Mouse (Mus musculus): Measurements from ENCODE around the gene Fbxo48. TPM values are rescaled to one million over a fixed set of nuclear protein-coding genes. Genes with fewer than 3 reads are reported as not detected.

Fbxo48 gene
- polyA plus RNA-seq (2016; fragmentation: Nextera tagmentation; extraction: Ambion mirVana) = 1.3 and 2.0 TPM in 2 replicates

DNA sequence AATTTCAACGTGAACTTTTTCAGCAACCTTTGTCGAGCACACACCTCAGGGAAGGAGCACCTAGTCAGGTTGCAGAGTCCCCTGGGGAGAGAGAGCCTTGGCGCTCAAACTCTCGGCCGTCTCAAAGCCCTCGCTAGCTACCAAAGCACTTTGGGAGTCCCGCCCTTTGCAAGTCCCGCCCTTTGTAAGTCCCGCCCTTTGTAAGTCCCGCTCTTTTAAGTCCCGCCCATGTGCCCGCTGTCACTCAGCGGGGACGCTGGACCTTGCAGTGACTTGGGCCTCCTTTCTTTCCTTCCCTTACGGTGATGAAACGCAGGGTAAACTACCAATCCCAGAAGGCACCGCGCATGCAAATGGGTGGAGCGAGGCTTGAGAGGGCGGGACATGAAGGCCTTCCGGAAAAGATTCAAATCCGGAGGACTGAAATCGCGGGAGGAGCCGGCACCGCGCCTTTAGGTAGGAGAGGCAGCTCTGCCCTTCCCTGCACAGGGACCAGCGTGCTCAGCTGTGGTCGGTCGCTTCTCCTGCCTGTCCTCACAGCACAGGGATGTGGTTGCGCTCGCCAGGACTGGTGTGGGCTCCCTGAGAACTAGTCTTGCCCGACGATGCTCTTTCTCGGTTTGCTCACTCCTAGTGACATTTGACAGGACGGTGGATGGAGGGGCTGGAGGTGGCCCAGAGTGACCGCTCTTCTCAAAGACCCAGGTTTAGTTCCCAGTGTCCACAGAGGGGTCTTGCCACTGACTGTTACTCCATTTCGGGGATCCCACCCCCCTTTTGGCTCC lies at the start of gene Fbxo48:
Fbxo48 (plus strand) TSS at position 400 of the 785 bp plus-strand sequence.
- H3K9ac ChIP-seq (replicated peaks) = peak within 1 kb of the TSS; percentile 67
- H3K36me3 ChIP-seq = no peaks in the 10 kb centered on the region
- H3K27ac ChIP-seq (replicated peaks) = 0 out of 2 replicates have a peak within 1 kb of the TSS, but pooled peaks have one; percentile 36
- H3K27me3 ChIP-seq = no peaks in the 10 kb centered on the region
- ATAC-seq (ENCODE audit: low FRiP score, low read depth) = peak; percentile 100
- under 1% methylated on average over 38 of the region's 38 CpGs for whole genome bisulfite sequencing
- no peaks in the 10 kb centered on the region for H3K9me3 ChIP-seq
- H3K4me3 ChIP-seq = peak within 1 kb of the TSS; percentile 69
- peak within 1 kb of the TSS; percentile 91 for H3K4me2 ChIP-seq (replicated peaks)
- peaks cover 13% of the 10 kb centered on the region; the same call in 1 of the 2 replicates for H3K4me1 ChIP-seq

DNA sequence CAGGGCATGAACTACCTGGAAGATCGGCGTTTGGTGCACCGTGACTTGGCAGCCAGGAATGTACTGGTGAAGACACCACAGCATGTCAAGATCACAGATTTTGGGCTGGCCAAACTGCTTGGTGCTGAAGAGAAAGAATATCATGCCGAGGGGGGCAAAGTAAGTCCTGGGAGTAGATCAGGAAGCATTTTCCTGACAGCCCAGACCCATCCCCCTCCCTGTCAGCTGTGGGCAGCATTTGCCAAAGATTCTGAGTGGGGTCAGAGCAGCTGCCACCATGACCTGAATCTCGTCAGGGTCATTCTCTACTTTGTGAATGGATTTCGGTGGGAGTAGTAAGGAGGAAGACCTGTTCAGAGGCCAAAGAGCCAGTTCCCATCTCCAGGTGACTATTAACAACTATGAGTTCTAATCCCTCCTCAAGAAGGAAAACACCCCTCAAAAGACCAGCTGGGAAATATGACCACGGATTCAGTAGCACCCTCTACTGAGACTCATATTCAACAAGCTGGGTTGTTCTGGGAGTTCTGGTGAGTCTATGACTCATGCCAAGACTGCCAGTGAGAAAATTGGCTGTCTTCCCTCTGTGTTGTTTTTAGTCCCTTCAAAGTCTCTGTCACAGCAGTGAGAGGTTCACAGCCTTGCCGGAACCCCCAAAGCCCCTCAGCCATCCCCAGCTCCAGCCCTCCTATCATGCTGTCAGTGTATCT lies 46.7 kb upstream of the Fbxo48 start:
- no peaks in the 10 kb centered on the region for H3K27me3 ChIP-seq
- ATAC-seq (ENCODE audit: low FRiP score, low read depth) = no peak

GRCm38 (mm10) chr11:16905012-16905332 lies 46.2 kb upstream of the Fbxo48 start:
- no peak overlapping the region for H3K27ac ChIP-seq (replicated peaks)
- WGBS = 82% methylated on average over 3 of the region's 3 CpGs
- no peaks in the 10 kb centered on the region for H3K27me3 ChIP-seq
- H3K4me3 ChIP-seq = no peak overlapping the region
- H3K36me3 ChIP-seq = no peaks in the 10 kb centered on the region
- ATAC-seq (ENCODE audit: low FRiP score, low read depth) = no peak
- H3K4me1 ChIP-seq = no peaks in the 10 kb centered on the region
- no peaks in the 10 kb centered on the region for H3K9me3 ChIP-seq
- H3K4me2 ChIP-seq (replicated peaks) = no peak overlapping the region
- no peak overlapping the region for H3K9ac ChIP-seq (replicated peaks)

More for the DNA sequence above, 46.7 kb upstream of the Fbxo48 start:
- Histone ChIP-seq H3K4me1 (no peaks in the 10 kb centered on the region), H3K4me3 (no peak overlapping the region), H3K4me2 (replicated peaks) (no peak overlapping the region), H3K27ac (replicated peaks) (no peak overlapping the region), H3K36me3 (no peaks in the 10 kb centered on the region), H3K9me3 (no peaks in the 10 kb centered on the region), H3K9ac (replicated peaks) (no peak overlapping the region)
- WGBS = 85% methylated on average over 8 of the region's 8 CpGs

- ATAC-seq (ENCODE audit: low FRiP score, low read depth) = no peak
- no peak overlapping the region for H3K27ac ChIP-seq (replicated peaks)
- H3K4me3 ChIP-seq = no peak overlapping the region
- 91% methylated on average over 2 of the region's 2 CpGs for WGBS
- H3K9ac ChIP-seq (replicated peaks) = no peak overlapping the region
- no peaks in the 10 kb centered on the region for H3K9me3 ChIP-seq
- H3K4me1 ChIP-seq = no peaks in the 10 kb centered on the region
- H3K4me2 ChIP-seq (replicated peaks) = no peak overlapping the region
- H3K27me3 ChIP-seq = no peaks in the 10 kb centered on the region
- H3K36me3 ChIP-seq = no peaks in the 10 kb centered on the region
These were observed 44.6 kb upstream of the Fbxo48 start for GRCm38 (mm10) chr11:16906530-16906929.

DNA sequence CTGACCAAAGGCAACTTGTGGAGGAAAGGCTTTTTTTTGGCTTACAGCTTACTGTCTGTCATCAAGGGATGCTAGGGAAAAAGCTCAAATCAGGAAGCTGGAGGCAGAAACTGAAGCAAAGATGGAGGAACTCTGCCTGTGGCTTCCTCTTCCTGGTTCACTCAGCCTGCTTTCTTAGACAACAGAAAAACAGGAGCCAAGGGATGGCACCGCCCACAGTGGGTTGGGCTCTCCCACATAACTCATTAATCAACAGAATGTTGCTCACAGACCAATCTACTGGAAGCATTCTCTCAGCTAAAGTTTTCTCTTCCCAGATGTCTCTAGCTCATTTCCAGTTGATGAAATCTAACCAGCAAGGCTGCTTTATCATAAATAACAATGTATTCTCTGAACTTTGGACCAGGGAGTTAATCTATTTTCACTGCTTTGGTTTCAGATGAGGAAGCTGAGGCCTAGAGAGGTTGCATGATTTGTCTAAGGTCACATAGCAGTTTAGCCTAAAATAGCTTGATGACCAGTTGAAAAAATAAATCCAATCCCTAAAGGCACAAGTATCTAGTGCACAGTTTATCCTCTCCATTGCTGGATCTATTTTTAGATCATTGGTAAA lies 43.6 kb upstream of the Fbxo48 start:
- Histone ChIP-seq H3K9me3 (no peaks in the 10 kb centered on the region), H3K9ac (replicated peaks) (no peak overlapping the region), H3K4me1 (no peaks in the 10 kb centered on the region), H3K4me2 (replicated peaks) (no peak overlapping the region), H3K27me3 (no peaks in the 10 kb centered on the region), H3K4me3 (no peak overlapping the region), H3K27ac (replicated peaks) (no peak overlapping the region), H3K36me3 (no peaks in the 10 kb centered on the region)
- no peak for ATAC-seq (ENCODE audit: low FRiP score, low read depth)
- 86% methylated on average over 1 of the region's 1 CpGs for WGBS

DNA sequence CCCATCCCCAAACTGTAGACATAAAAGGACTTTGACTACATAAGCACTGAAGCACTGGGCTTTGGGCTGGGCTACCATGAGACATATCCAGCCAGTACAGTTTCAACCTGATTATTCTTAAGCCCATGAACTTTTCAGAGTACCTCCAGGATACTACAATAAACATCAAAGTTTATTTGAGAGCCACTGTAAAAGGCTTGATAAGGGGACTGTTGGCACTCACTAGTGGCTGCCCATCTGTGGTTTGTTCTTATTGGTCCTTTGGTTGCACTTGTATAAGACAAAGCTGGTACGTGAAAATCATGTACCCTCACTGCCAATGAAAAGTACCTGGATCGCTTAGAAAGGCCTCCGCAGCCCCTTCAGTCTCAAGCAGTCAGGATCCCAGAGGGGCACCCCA lies 36.4 kb upstream of the Fbxo48 start:
- H3K4me1 ChIP-seq = peaks cover 3% of the 10 kb centered on the region; the same call in 1 of the 2 replicates
- no peaks in the 10 kb centered on the region for H3K27me3 ChIP-seq
- no peak overlapping the region for H3K27ac ChIP-seq (replicated peaks)
- 69% methylated on average over 3 of the region's 3 CpGs for WGBS
- H3K9ac ChIP-seq (replicated peaks) = no peak overlapping the region
- H3K36me3 ChIP-seq = no peaks in the 10 kb centered on the region
- no peak overlapping the region for H3K4me3 ChIP-seq
- no peak overlapping the region for H3K4me2 ChIP-seq (replicated peaks)
- ATAC-seq (ENCODE audit: low FRiP score, low read depth) = no peak
- no peaks in the 10 kb centered on the region for H3K9me3 ChIP-seq

GRCm38 (mm10) chr11:16915850-16916249 lies 35.3 kb upstream of the Fbxo48 start:
- ATAC-seq (ENCODE audit: low FRiP score, low read depth) = no peak
- 64% methylated on average over 5 of the region's 5 CpGs for WGBS
- Histone ChIP-seq H3K27ac (replicated peaks) (no peak overlapping the region), H3K9me3 (no peaks in the 10 kb centered on the region), H3K9ac (replicated peaks) (no peak overlapping the region), H3K4me1 (peaks cover 3% of the 10 kb centered on the region; the same call in 1 of the 2 replicates), H3K4me3 (no peak overlapping the region), H3K27me3 (no peaks in the 10 kb centered on the region), H3K36me3 (no peaks in the 10 kb centered on the region), H3K4me2 (replicated peaks) (no peak overlapping the region)

- H3K27me3 ChIP-seq = no peaks in the 10 kb centered on the region
- H3K4me1 ChIP-seq = peaks cover 3% of the 10 kb centered on the region; the same call in 1 of the 2 replicates
- H3K9me3 ChIP-seq = no peaks in the 10 kb centered on the region
- ATAC-seq (ENCODE audit: low FRiP score, low read depth) = no peak
- WGBS = 98% methylated on average over 2 of the region's 2 CpGs
- no peak overlapping the region for H3K4me2 ChIP-seq (replicated peaks)
- H3K27ac ChIP-seq (replicated peaks) = no peak overlapping the region
- no peak overlapping the region for H3K4me3 ChIP-seq
- H3K9ac ChIP-seq (replicated peaks) = no peak overlapping the region
- H3K36me3 ChIP-seq = no peaks in the 10 kb centered on the region
These were observed 33.7 kb upstream of the Fbxo48 start for GRCm38 (mm10) chr11:16917512-16917911.

- Histone ChIP-seq H3K27me3 (no peaks in the 10 kb centered on the region), H3K36me3 (no peaks in the 10 kb centered on the region), H3K9ac (replicated peaks) (no peak overlapping the region), H3K4me1 (no peaks in the 10 kb centered on the region), H3K27ac (replicated peaks) (no peak overlapping the region), H3K9me3 (no peaks in the 10 kb centered on the region), H3K4me3 (no peak overlapping the region), H3K4me2 (replicated peaks) (no peak overlapping the region)
- WGBS = 92% methylated on average over 3 of the region's 3 CpGs
- ATAC-seq (ENCODE audit: low FRiP score, low read depth) = no peak
These were observed 19.0 kb upstream of the Fbxo48 start for GRCm38 (mm10) chr11:16932159-16932558.

DNA sequence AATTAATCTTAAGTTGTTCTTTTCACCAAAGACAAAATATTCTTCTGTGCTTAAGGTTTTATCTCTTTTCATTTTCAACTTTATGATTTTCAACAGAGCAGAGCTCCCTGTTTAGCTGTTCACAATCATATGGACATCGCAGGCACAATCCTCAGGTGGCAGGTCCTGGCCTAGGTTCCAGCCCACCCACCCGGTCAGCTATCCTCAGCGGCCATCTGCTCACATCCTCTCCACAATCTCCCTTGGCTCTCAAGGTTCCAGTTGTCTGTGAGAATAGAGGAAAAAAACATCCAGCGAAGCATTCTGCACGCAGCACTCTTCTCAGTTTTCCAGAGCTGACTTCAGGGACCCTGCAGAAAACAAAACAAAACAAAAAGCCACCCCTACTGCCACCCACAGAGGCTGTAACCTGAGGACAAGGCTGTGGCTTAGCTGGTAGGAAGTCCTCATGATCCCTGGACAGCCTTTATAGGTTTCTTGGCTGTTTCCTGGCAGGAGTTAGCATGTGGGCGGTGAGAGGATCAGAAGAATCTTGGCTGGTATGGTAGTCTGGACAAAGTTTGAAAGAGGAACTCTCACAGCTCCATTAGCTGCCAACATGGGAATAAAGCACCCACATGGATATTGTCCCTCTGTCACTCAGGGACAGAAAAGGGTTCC lies 15.5 kb upstream of the Fbxo48 start:
- no peaks in the 10 kb centered on the region for H3K9me3 ChIP-seq
- H3K9ac ChIP-seq (replicated peaks) = no peak overlapping the region
- H3K4me1 ChIP-seq = no peaks in the 10 kb centered on the region
- WGBS = 76% methylated on average over 6 of the region's 6 CpGs
- no peak overlapping the region for H3K4me2 ChIP-seq (replicated peaks)
- no peaks in the 10 kb centered on the region for H3K36me3 ChIP-seq
- H3K27me3 ChIP-seq = no peaks in the 10 kb centered on the region
- no peak overlapping the region for H3K4me3 ChIP-seq
- ATAC-seq (ENCODE audit: low FRiP score, low read depth) = no peak
- H3K27ac ChIP-seq (replicated peaks) = no peak overlapping the region

GRCm38 (mm10) chr11:16941103-16941793 lies 9.9 kb upstream of the Fbxo48 start:
- no peaks in the 10 kb centered on the region for H3K27me3 ChIP-seq
- H3K9ac ChIP-seq (replicated peaks) = no peak overlapping the region
- H3K4me2 ChIP-seq (replicated peaks) = no peak overlapping the region
- no peak overlapping the region for H3K4me3 ChIP-seq
- 0 out of 2 replicates have a peak, but pooled peaks cover 4% of the 10 kb centered on the region for H3K4me1 ChIP-seq
- H3K9me3 ChIP-seq = no peaks in the 10 kb centered on the region
- WGBS = 36% methylated on average over 4 of the region's 4 CpGs
- ATAC-seq (ENCODE audit: low FRiP score, low read depth) = peak; percentile 52; the same call in 1 of the 2 replicates
- no peak overlapping the region; the same call in 1 of the 2 replicates for H3K27ac ChIP-seq (replicated peaks)
- H3K36me3 ChIP-seq = no peaks in the 10 kb centered on the region

All from midbrain, embryonic 12.5 days (tissue).